Mouse (Mus musculus) embryo, embryonic 11.5 days (tissue): ENCODE data around the gene Nr2f2.

Experiments used
- DNase-seq: peaks from one replicate; pipeline ENCODE4 v3.0.0-alpha.2; 2012; ENCODE audit warnings: low read depth, low spot score

Gene Nr2f2

DNA sequence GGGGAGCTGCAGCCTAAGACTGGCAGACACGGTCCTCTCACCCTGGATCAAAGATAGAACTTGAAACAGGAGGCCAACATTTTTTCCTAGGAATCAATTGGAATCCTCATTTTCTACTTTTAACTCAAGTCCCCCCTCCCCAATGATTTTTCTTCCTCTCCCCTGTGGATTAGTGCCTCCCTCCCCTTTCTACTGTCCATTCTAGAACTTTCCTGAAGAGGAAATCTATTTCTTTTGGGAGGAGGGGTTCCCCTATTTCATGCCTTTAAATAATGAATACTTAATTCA is 217 bp upstream of the Nr2f2 start:
- DNase-seq: no peak

DNA sequence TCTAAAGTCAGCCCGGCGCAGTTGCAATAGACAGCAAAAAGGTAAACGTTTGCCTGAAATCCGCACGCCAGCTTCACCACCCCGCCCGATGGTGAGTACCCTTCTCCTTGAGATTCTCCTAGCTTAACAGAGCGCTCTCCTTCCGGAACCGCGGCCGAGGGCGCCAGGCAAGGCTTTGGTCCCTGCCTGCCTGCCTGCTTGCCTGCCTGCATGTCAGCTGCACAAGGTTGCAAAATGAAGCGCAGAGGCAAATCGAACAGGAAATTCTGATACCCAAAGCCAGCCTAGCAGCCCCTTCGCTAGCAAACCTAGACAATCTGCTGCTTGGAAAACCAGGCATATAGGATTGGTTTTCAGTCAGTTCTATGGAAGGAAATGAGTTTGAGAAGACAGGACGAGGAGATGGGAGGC is 1.1 kb downstream of the Nr2f2 start:
- no peak for DNase-seq

DNA sequence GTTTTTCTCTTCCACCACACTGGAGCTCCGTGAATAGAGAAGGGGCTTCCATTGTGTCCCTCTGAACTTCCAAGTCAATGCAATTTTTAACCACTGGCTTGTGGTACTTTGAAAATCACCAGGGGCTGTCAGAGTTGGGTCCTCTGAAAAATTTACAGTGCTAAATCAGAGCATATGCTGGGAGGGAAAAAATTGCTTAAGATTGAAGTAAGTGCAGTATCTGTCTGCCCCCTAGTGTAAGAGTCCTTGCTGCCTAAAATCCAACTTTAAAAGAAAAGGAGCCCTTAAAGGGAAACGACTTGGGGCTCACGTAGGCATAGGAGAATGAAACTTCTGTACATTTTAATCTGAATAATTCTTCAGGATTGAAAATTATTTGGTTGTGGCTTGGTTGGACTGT is 1.7 kb downstream of the Nr2f2 start:
- DNase-seq: no peak

DNA sequence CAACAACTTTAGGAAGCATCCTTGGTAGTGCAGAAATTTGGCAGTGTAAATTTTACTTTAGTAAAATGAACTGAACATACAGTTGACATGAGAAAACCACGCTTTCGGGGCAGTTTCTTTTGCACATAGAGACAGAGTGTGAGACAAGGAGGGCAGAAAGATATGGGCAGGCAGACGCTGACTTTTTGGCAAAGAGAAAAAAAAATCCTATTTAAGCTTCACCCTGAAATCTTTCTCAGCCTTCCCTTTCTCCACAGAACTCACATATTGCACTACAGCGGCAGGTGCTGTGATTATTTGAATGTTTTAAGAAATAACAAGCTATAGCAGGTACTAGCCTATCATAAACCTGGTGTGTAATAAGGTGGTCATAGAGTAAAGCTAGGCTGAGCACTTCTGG is 3.2 kb downstream of the Nr2f2 start:
- DNase-seq: no peak

DNA sequence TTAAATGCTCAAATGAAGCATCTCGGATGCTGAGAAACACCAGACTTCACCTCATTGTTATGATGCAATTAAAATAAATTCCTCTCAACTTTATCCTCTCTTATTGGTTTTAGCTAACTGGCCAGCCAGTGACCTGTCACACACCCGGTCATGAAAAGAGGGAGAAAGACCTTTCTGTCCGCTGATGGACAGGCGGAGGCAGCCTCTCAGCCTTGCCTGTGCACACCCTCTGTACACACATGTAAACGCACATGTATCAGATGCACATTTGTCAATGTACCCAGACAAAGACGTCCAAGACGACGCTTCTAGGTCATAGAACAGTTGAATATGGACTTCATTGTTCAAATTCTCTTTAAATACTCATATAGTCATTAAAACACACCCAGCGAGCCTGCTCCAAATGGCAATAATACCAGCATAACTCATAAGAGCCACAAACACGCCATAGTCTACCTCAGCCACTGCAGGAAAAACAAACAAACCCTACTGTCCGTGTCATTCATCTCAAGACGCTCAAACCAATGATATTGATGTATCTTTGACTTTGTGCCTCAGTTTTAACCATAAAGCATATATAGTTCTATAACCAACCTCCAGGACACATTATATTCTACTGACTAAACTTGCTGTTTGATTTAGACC is 3.9 kb downstream of the Nr2f2 start:
- DNase-seq: no peak

DNA sequence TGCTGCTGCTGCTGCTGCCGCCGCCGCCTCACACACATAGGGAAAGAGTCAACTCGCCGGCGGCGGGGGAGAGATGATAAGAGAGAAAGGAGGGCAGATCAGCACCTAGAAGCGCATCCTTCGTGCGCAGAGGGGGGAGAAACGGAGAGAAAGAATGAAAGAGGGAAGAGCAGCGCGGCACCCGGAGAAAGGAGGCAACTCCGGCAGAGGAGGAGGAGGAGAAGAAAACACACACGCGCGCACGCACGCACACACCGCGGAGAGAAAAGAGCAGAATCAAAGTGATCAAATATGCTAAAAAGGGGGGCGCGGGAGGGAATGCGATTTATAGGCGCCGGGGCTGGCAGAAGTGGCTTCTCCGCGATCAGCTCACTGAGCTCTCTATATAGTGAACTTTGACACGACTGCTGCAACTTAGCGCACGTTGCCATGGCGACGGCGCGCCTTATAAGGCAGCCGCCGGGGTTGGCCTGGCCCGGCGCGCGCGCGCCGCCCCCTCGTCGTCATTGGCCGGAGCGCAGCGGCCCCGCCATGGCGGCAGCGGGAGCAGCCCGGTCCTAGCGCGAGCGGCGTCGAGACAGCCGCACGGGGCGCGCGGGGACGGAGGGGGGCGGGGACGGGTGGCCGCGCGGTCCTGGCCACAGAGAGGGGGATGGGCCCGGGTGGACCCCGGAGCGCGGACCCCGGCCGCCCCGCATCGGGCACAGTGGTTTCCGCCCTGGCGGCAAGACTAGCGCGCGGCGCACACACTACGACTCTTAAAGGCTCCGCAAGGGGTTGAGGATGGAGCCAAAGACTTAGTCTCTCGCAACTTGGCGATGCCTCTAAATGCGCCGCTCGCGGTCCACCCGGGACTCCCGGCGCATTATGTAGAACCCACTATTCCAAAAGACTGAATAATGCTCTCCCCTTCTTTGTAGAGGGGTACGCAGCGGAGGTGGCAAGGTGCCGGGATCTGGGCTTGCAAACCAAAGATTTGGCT is 4.9 kb downstream of the Nr2f2 start:
- DNase-seq: peak; percentile 98

DNA sequence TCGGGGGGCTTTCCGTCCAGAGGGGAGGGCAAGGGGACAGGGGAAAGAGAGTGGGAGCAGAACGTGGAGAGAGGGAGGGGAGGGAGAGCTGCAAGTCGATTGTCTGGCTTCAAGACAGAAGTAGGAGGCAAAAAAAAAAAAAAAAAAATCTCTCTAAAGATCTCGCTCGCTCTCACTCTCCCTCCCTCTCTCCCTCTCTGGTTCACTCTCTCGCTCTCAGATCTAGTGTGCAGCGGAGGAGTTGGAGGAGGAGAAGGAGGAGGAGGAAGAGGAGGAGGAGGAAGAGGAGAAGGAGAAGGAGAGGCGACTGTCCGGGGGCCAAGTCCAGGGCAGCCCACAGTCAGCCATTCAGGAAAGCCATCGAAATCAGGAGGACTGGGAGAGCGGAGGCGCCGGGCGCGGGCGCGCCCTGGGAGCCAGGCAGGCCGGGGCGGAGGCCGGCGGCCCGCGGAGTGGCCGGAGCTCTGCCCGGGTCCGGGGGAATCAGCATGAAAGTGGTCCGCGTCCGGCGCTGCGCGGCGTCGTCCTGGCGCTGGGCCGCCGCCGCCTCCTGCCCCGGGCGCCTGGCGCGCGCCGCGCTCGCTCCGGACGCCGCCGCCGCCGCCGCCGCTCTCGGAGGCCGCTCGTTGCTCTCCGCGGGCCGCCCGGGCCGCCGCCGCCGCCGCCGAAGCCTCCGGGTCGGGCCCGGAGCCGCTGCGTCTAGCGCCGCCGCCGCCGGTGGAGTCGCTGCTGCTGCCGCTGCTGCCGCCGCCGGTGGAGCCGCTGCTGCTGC is 5.7 kb downstream of the Nr2f2 start:
- DNase-seq: no peak

DNA sequence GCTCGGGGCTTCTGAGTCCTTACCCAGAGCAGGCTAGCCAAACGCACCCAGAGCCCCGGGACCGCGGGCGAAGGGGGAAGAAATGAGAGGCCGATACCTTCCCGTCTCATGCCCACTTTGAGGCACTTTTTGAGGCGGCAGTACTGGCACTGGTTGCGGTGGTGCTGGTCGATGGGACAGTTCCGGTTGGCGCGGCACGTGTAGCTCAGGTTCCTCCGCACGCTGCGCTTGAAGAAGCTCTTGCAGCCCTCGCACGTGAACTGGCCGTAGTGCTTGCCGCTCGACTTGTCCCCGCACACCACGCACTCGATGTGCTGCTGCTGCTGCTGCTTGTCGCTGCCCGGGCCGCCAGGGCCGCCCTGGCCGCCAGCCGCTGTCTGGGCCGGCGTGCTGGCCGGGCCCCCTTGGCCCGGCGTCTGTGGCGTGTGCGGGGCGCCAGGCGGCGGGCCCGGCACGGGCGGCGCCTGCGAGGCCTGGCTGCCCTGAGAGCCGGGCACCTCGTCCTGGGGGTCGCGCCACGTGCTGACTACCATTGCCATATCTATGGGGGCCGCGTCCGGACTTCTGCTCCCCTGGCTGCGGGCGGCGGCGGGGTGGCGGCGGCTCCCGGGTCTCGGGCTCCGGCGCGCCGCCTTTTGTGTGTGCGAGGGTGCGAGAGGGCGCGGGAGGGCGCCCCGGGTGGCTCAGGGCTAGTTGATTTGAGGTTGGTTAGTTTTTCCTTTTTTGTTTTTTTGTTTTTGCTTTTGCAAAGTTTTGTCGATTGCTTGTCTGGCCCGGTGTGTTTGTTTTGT is 6.5 kb downstream of the Nr2f2 start:
- no peak for DNase-seq

DNA sequence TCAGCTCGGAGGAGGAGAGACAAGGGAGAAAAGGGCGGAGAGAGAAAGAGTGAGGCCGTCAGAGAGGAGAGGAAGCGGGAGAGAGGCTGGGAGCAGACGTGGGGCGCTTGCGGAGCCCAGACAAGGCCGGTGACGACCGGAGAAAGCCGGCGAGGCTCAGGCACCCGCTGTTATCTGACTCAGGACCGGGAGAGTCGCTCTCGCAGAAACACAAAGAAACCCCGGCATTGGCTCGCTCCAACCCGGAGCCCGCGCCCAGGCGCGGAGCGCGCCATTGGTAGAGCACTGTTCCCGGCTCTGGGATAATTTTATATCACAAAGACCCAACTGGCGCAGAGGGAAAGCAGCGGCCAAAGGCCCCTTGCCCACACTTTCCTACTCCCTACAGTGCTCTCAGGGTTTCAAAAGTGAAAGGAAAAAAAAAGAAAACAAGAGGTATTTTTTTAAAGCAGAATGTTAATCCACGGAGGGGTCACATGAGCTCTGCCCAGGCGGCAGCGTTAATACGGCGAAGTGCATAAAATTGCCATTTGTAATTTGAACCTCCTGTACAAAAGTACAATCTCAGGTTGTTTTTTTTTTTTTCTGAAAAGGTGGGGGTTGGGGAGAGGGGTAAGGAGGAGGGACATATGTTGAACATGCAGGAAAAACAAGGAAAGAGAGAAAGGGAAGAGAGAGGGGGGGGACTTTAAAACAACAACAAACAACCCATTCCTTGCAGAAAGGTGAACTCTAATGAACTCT is 7.5 kb downstream of the Nr2f2 start:
- no peak for DNase-seq

DNA sequence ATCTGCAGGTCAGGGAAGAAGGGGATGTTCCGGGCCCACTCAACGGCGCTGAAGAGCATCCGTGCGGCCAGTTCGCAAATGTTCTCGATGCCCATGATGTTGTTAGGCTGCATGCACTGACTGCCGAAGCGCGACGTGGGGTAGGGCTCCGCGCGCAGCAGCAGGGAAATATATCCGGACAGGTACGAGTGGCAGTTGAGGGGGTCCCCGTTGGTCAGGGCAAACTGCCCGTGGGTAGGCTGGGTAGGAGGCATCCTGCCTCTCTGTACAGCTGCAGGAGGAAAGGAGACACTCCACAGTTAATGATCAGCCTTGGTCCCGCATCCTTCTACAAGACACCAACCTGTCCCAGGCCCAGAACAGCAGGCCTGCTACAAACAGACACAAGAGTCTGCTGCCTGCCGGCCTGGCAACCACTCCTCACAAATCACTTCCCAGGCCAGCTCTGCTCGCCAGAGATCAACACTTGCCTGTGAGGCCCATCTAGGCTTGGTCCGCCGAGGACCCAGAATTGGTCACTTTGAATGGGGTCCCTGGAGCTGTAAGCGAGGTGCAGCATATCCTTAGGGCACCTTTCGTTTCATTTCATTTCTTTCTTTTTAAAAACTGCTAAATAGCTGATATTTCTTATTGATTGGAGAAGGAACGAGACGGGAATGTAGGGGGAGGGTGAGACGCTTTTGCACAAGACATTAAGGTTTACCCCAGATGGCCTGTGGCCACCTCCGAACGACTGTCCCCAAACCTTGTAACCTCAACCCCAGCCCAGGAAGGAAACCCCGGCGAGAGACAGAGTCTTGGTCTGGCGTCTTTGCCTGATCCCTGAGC is 8.3 kb downstream of the Nr2f2 start:
- DNase-seq: no peak

DNA sequence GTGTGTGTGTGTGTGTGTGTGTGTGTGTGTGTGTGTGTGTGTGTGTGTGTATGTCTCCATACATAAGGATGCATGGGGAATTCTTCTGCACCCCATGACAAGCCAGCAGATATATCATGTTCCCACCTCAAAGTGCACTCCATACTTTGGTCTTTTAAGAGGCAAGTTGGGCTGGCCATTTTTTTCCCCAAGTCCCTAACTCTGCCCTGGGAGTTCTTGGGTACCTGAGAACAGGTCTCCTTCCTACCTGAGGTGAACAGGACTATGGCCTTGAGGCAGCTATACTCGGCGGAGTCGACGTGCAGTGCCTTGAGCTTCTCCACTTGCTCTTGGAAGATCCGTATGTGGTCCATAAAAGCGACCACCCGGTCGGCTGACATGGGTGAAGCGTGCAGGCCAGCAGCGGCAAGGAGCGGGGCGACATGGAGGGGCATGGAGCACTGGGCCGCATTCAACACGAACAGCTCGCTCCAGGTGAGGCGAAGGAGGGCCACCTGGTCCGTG is 9.0 kb downstream of the Nr2f2 start:
- DNase-seq: no peak

DNA sequence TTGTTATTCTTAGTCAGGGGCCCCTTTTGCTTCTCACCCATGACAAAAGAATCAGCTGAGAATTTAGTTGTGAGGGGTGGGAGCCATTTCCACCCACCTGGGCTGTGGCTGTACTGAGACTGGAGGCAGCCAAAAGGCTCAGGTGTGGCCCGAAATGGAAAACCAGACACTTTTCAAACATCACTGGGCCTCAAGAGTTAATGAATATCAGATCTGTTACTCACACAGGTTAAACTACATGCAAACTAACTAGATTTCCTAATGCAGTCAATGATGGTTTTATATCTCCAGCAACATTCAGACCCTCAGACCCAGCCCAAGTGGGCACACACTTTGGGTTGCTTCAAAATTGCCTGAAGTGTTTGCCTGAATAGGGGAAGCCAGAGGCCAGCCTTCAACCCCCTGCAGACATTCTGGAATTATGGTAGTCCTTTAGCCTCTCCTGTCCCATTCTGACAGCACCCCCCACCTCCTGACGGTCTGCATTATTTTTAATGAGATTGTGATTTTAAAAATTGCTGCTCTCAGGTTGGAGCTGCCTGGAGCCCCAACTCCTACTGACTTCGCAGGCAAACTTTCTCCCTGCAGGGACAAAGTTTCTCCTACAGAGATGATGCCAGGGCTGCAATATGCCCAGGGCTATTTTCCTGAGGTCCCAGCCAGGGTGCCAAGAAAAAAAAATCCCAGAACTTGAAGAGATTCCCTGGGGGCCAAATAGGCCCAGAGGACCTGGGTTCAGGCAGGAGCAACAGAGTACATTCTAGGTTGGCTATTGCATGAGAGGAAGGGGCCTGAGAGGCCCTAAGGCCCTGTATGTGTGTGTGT is 9.6 kb downstream of the Nr2f2 start:
- no peak for DNase-seq

DNA sequence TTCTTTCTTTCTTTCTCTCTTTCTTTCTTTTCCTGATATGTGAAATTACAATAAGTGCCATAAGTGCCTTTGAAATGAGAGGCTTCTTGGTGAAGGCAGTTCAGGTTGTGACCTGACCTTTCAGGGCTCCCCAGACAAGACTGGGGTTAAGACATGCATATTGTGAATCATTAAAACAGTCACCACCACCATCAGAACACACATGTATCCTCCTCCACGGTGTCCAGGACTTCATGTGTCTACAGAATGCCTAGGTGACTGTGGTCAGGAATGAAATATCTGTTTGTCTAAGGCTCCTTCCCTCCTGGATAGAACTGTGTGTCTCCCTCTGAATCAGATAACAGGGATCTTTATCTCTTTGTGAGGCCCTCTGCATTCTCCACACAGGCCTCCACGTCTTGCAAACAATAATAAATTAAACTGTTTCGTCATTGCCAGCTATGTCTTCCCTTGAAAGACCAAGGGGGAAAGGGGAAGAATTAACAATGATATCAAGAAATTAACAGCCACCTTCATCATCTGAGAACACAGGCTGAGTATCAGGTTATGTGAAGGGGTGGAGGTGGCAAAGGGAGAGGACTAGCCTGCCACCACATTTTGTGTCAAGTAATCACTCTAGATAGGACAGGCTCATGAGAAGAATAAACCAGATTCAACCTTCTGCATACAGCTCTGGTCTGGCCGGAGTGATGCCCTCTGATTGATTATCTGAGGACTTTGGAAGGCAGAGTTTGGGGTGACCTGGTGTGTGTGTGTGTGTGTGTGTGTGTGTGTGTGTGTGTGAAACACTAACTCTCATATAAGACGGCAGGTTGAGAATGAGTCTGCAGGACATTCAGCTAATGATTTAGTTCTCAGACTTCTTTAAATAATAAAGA is 10.6 kb downstream of the Nr2f2 start:
- no peak for DNase-seq

DNA sequence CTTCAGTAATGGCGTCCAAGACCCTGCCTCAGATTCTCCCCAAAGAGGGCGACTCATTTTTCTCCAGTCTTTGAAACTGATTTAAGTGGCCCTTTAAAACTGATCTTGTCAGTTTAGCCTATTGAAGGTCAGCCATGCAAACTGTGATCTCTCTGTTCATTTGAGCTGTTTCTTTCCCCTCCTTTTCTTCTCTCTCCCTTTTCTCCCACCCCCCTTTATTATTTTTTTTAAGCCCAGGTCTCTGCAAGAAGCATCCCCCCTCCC is 11.2 kb downstream of the Nr2f2 start:
- no peak for DNase-seq

DNA sequence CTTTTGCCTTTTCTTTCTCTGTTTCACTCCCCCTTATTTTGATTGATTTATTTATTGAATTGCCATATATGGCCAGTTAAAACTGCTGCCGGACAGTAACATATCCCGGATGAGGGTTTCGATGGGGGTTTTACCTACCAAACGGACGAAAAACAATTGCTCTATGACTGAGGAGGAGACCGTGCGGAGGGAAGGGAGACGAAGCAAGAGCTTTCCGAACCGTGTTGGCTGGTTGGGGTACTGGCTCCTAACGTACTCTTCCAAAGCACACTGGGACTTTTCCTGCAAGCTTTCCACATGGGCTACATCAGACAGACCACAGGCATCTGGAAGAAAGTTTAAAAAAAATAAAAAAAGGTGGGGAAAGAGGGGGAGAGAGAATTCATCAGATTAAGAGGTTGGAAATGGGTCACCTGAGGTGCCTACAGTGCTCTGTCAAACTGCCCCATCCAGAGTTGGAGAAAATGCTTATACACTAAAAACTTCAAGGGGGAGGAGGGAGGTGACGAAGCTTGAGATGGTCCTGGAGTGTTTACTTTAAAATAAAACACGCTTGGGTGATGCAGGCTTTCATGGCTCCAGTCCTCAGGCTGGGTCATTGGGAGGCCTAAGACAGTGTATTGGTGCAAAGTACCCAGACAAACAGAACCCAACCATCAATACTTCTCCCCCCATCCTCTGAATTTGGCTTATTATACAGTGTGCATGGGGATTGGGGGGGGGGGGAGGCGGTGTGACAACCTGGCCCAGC is 11.8 kb downstream of the Nr2f2 start:
- no peak for DNase-seq

DNA sequence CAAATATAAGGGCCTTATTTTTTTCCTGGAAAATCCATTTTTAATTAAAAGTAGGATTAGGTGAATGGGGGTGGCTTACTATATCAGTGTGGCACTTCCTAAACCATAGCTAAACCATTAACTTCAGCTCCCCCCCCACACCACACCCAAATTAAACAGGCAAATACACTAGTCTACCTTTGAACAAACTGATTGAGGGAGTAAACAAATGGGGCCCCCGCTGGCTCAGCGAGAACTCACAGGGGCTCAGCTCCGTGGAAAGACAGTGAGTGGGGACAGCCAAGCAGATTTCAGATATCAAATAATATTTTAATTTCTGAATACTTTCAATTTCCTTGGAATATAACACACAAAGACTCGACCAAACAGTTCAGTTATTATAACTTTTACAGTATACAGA is 13.4 kb downstream of the Nr2f2 start:
- DNase-seq: no peak

DNA sequence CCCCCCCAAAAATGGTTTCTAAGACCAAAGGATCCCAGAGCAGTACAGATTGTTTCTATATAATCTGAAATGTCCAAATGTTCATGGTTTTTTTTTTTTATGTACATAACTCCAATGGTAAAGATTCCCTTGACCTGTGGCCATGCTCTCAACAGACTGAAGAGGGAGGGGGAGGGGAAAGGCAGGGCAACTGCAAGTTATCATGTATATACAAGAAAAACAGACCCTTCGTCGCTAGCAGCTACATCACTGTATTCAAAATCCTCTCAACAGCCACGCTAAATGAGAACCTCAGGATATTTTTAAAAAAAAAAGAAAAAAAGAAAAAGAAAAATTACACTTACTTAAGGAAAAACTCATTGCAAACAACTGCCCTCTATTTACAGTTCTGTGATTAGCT is 13.9 kb downstream of the Nr2f2 start:
- DNase-seq: no peak
